Mouse (Mus musculus): ENCODE data around the gene Dennd2a. TPM values are rescaled to one million over a fixed set of nuclear protein-coding genes. Genes with fewer than 3 reads are reported as not detected.

Dennd2a gene
- polyA plus RNA-seq, 1 experiment from 2014 or later, result 61.4 TPM

DNA sequence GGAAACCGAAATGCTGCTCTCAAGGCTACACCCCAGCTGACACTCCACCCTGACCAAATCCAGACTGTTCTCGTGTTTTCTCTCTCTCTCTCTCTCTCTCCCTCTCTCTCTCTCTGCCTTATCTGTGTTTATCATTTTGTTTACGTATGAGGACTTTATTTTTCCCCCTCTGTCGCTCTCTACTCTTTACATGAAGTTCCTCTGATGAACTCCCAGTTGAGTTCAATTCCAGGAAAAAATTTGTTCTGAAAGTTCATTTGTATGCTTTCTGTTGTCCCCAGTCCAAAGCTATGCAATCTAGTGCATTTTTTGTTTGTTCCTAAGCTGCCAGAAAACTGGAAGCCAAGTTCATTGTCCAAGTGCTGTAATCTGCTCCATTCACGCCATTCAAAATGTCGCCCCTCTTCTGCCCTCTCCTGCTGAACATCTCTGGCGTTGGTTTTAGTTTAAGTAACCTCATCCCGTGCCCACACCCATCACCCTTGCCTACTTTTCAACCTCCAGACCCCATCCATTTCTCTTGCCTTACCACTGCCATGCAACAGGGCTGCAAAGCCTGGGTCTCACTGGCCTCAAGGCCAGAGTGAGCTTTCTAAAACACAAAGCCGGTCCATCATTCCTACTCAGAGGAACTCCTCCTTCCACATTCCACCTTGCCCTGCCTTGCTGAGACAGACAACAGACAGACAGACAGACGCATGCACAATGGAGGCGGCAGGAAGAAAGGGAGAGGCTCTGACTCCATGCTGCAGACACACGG, 2.6 kb downstream of the Dennd2a start:
- WGBS, result 52% methylated on average over 12 of the region's 12 CpGs
- ATAC-seq (ENCODE audit: low FRiP score, low read depth), result no peak
- peaks cover 11% of the 10 kb centered on the region for H3K36me3 ChIP-seq
- H3K4me3 ChIP-seq, result peak overlapping the region; percentile 89
- no peaks in the 10 kb centered on the region for H3K9me3 ChIP-seq
- H3K4me2 ChIP-seq (replicated peaks), result peak overlapping the region; percentile 55
- H3K9ac ChIP-seq (replicated peaks), result peak overlapping the region; percentile 92
- H3K27ac ChIP-seq (replicated peaks), result peak overlapping the region; percentile 36; the same call in 1 of the 2 replicates
- no peaks in the 10 kb centered on the region for H3K27me3 ChIP-seq
- H3K4me1 ChIP-seq, result peaks cover 54% of the 10 kb centered on the region

DNA sequence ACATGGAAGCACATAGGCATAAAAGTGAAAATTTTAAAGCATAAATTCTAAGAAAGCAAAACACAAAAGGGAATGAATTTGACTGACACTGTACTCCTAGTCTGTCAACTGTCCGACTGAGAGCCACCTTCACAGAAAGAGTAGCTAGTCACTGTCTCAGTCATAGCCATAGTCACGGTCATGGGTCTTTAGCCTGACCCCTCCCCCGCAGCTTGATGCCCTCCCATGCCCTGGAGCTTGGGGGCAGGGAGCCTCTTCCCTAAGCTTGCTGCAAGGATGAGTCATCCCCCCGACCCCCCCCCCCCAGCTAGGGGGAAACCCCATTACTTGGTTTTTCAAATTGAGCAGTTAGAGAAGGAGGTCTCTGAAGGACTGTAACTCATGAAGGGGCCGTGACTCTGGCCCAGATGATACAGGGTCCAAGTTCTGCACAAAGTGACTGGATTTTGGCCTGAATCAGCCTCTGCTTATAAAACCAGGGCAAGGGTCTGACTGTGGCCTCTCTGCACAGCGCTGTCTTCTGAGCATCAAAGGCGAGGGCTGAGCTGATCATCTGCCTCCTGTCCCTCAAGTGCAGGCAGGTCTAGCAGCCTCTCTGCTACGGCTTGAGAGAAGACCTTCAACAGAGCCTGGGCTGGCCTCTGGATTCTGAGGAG, 5.6 kb downstream of the Dennd2a start:
- no peaks in the 10 kb centered on the region for H3K27me3 ChIP-seq
- H3K9me3 ChIP-seq, result no peaks in the 10 kb centered on the region
- no peak overlapping the region for H3K4me3 ChIP-seq
- H3K9ac ChIP-seq (replicated peaks), result no peak overlapping the region
- peaks cover 37% of the 10 kb centered on the region for H3K4me1 ChIP-seq
- peaks cover 11% of the 10 kb centered on the region for H3K36me3 ChIP-seq
- ATAC-seq (ENCODE audit: low FRiP score, low read depth), result no peak
- H3K4me2 ChIP-seq (replicated peaks), result no peak overlapping the region
- 73% methylated on average over 8 of the region's 8 CpGs for WGBS
- 0 out of 2 replicates have a peak overlapping the region, but pooled peaks have one; percentile 8 for H3K27ac ChIP-seq (replicated peaks)

DNA sequence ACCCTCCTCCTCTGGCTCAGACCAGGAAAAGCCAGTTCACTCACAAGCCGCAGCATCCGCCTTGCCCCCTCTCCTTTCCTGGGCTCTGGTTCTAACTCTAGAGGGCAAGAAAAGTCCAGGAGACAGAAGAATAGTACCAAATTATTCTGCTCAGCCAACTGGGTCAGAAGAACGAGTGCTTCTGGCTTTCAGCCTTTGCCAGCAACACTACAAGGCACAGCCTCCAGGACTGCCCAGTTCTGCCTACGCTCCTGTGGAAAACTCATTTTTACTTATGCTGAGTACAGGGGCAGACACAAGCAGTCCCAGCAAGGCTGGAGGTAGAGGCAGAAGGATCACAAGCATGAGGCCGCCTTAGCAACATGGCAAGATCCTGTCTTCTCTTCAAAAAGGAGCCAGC, 9.6 kb downstream of the Dennd2a start:
- no peak overlapping the region for H3K27ac ChIP-seq (replicated peaks)

DNA sequence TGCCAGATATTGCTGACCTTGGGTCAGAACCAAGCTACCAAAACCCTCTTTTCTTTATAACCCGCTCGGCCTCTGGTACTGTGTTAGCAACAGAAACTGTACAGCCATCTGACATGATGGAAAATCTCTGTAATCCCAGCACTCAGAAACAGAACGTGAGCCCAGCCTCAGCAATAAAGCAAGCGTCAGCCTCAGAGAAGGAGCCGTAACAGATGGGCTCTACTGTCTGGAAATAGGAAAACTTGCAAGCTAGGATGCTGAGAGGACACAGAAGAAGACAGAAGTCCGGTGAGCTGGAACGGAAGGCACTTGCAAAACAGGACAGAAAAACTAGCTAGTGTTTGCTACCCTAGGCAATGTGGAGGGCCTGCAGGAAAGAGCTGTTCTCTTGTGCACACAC, 12.2 kb downstream of the Dennd2a start:
- H3K4me3 ChIP-seq, result no peak overlapping the region
- no peaks in the 10 kb centered on the region for H3K36me3 ChIP-seq
- H3K9ac ChIP-seq (replicated peaks), result no peak overlapping the region
- ATAC-seq (ENCODE audit: low FRiP score, low read depth), result no peak
- H3K9me3 ChIP-seq, result no peaks in the 10 kb centered on the region
- 0 out of 2 replicates have a peak overlapping the region, but pooled peaks have one; percentile 32 for H3K27ac ChIP-seq (replicated peaks)
- H3K4me2 ChIP-seq (replicated peaks), result no peak overlapping the region
- WGBS, result 88% methylated on average over 7 of the region's 7 CpGs
- peaks cover 52% of the 10 kb centered on the region for H3K4me1 ChIP-seq
- no peaks in the 10 kb centered on the region for H3K27me3 ChIP-seq

More for the DNA sequence above, 9.6 kb downstream of the Dennd2a start:
- H3K9ac ChIP-seq (replicated peaks), result no peak overlapping the region
- H3K36me3 ChIP-seq, result peaks cover 11% of the 10 kb centered on the region
- 83% methylated on average over 5 of the region's 5 CpGs for WGBS
- ATAC-seq (ENCODE audit: low FRiP score, low read depth), result no peak
- no peak overlapping the region for H3K4me2 ChIP-seq (replicated peaks)
- no peaks in the 10 kb centered on the region for H3K27me3 ChIP-seq
- no peak overlapping the region for H3K4me3 ChIP-seq
- no peaks in the 10 kb centered on the region for H3K9me3 ChIP-seq
- peaks cover 43% of the 10 kb centered on the region for H3K4me1 ChIP-seq

DNA sequence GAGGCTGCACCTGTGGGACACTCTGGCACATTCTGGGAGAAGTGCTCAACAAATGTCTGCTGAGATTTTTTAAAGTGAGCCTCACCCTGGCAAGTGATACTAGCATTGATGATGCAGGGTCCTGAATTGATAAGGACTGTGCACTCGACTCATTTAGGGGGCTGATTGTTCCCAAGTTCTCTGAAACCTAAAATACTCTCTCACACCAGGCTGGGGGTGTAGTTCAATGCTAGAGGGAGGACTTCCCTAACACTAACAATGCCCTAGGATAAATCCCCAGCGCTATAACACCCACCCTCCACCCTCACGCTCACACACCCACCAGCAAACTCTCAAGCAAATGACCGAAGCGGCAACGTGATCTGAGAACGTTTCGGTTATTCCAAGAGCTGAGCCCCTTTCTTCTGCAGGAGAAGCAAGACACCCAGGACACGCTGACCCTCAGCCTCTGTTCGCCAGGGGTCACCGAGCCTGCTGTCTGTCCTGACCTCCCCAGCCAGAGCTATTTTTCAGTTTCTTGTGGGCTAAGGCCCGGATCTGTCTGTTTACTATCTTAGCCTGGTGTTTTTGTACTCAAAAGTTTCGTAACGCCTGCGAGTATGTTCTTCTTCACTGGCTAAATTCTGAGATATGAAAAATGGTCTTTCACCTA, 13.8 kb downstream of the Dennd2a start:
- Histone ChIP-seq H3K27ac (replicated peaks) (peak overlapping the region; percentile 78), H3K9ac (replicated peaks) (no peak overlapping the region; the same call in 1 of the 2 replicates), H3K36me3 (no peaks in the 10 kb centered on the region), H3K9me3 (no peaks in the 10 kb centered on the region), H3K4me3 (no peak overlapping the region), H3K27me3 (no peaks in the 10 kb centered on the region), H3K4me2 (replicated peaks) (no peak overlapping the region), H3K4me1 (peaks cover 67% of the 10 kb centered on the region)
- 11% methylated on average over 15 of the region's 15 CpGs for WGBS
- no peak for ATAC-seq (ENCODE audit: low FRiP score, low read depth)

DNA sequence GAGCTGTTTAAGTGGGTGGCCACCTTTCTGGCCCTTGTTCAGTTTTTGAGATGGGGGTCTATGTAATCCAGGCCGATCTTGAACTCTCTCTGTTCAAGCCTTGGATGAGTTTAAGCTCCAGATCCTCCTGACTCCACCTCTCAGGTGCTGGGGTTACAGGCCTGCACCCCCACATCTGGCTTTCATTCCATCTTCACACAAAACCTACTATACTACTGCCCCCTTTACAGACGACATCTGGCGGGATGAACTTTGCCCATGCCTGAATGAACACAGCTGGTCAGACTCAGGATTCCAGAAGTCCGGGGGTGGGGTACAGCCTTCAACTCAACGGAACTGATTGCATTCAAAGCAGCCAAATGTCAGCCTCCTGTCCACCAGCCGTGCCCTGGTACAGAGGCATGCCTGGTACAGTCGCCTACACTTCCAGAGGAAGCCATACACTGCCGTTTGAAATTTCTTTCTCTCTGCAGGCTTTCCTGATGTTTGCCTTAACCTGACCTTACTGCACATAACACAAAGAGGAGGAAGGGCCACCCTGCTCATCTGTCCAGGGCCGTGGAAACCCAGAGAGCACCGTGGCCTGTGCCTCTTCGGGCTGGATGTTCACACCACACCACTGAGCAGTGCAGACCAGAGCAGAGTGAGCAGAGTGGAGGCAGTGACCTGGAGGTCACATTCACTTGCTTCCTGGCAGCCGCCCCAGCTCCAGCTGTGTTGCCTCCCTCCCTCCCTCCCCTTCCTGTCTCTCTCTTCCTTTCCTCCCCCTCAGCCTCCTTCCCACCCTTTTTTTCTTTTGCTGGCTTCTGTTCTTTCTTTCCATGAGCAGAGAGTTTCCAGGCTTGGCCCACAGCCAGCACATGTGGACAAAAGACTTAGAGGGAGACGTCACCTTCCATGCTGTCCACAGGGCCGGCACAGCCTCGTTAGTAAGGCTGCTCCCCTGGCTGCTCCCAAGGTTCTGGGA, 14.8 kb downstream of the Dennd2a start:
- Histone ChIP-seq H3K9me3 (no peaks in the 10 kb centered on the region), H3K36me3 (no peaks in the 10 kb centered on the region), H3K4me1 (peaks cover 76% of the 10 kb centered on the region), H3K27ac (replicated peaks) (peak overlapping the region; percentile 78), H3K27me3 (no peaks in the 10 kb centered on the region), H3K9ac (replicated peaks) (0 out of 2 replicates have a peak overlapping the region, but pooled peaks have one; percentile 16), H3K4me2 (replicated peaks) (peak overlapping the region; percentile 12; the same call in 1 of the 2 replicates), H3K4me3 (no peak overlapping the region)
- WGBS, result 14% methylated on average over 15 of the region's 15 CpGs
- peak; percentile 70 for ATAC-seq (ENCODE audit: low FRiP score, low read depth)

DNA sequence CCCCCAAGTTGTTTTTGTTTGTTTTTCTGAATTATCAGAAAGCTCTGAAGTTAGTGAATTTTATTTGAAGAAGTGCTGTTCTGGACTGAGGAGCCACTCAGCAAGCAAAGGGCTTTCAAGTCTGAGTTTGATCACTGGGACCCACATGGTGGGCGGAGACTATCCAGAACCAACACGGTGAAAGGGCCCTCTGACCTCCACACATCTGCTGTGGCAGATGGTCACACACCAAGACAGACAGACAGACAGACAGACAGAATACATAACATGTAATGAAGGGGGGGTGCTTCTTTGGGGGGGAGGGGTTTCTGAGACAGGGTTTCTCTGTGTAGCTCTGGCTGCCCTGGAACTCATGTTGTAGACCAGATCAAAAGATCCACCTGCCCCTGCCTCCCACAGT, 17.1 kb downstream of the Dennd2a start:
- WGBS, result 43% methylated on average over 2 of the region's 2 CpGs
- Histone ChIP-seq H3K4me2 (replicated peaks) (no peak overlapping the region), H3K27me3 (no peaks in the 10 kb centered on the region), H3K9me3 (no peaks in the 10 kb centered on the region), H3K36me3 (no peaks in the 10 kb centered on the region), H3K9ac (replicated peaks) (no peak overlapping the region), H3K4me1 (peaks cover 65% of the 10 kb centered on the region), H3K27ac (replicated peaks) (0 out of 2 replicates have a peak overlapping the region, but pooled peaks have one; percentile 66), H3K4me3 (no peak overlapping the region)
- ATAC-seq (ENCODE audit: low FRiP score, low read depth), result no peak

DNA sequence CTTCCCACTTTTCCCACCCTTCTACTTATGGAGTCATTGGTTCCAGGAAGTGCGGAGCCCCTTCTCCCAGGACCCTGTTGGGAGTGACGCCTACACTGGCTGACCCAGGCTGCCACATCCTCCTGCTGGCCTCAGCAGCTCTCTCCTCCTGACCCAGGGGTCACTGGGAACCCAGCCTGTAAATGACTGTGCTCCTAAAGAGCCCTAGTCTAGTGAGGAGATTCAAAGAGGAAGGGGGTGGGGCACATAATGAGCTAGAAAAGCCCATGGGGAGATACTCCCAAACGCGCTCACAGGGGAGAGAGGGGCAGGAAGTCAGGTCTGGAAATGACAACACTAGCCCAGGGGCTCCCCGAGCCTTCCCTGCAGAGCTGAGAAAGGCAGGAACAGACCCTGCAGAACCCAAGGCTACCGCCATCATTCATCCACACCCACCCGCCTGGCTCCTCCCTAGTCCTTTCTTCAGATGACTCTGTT, 17.9 kb downstream of the Dennd2a start:
- Histone ChIP-seq H3K27me3 (no peaks in the 10 kb centered on the region), H3K9me3 (no peaks in the 10 kb centered on the region), H3K9ac (replicated peaks) (no peak overlapping the region), H3K4me1 (peaks cover 57% of the 10 kb centered on the region), H3K4me2 (replicated peaks) (peak overlapping the region; percentile 17), H3K36me3 (no peaks in the 10 kb centered on the region), H3K4me3 (no peak overlapping the region), H3K27ac (replicated peaks) (peak overlapping the region; percentile 66)
- 16% methylated on average over 7 of the region's 7 CpGs for WGBS
- no peak for ATAC-seq (ENCODE audit: low FRiP score, low read depth)

DNA sequence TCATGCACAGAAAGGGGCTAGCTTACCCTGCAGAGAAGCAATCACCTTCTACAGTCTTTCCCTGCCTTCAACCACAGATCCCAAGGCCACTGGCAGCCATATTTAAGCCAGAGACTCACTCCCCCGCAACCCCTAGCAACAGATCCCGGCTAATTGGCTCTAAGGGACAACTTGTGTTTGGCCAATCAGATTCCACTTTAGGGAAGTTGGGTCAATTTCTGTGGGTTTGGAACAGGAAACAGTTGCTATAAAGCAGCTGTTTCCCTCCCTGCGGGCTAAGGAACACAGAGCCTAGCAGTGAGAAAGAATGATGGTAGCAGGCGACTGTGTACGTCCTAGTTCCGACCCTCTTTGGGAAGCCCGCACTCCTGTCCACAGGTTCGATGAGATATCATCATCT, 19.4 kb downstream of the Dennd2a start:
- no peak for ATAC-seq (ENCODE audit: low FRiP score, low read depth)
- H3K4me2 ChIP-seq (replicated peaks), result no peak overlapping the region
- no peaks in the 10 kb centered on the region for H3K27me3 ChIP-seq
- H3K36me3 ChIP-seq, result 0 out of 2 replicates have a peak, but pooled peaks cover 6% of the 10 kb centered on the region
- 82% methylated on average over 8 of the region's 8 CpGs for WGBS
- H3K9ac ChIP-seq (replicated peaks), result no peak overlapping the region
- no peaks in the 10 kb centered on the region for H3K9me3 ChIP-seq
- H3K4me3 ChIP-seq, result no peak overlapping the region
- peaks cover 42% of the 10 kb centered on the region for H3K4me1 ChIP-seq
- no peak overlapping the region for H3K27ac ChIP-seq (replicated peaks)

DNA sequence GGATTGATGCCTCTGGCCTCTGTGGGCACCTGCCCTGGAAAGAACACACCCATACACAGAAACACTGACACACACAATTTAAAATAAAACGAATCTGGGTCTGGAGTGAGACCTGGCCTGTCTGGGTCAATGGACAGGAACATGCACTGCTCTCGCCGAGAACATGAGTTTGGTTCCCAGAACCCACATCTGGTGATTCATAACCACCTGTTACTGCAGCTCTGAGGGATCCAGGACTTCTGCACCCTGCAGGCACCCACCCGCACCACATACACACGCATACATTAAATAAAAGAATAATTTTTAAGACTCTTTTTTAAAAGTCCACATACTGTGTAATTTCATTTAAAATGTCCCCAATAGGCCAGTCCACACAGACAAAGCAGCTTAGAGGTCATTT, 20.4 kb downstream of the Dennd2a start:
- H3K4me3 ChIP-seq, result no peak overlapping the region
- no peak overlapping the region for H3K4me2 ChIP-seq (replicated peaks)
- H3K9ac ChIP-seq (replicated peaks), result no peak overlapping the region
- no peak overlapping the region for H3K27ac ChIP-seq (replicated peaks)
- no peak for ATAC-seq (ENCODE audit: low FRiP score, low read depth)
- 93% methylated on average over 5 of the region's 5 CpGs for WGBS
- H3K27me3 ChIP-seq, result no peaks in the 10 kb centered on the region
- H3K36me3 ChIP-seq, result 0 out of 2 replicates have a peak, but pooled peaks cover 12% of the 10 kb centered on the region
- H3K4me1 ChIP-seq, result peaks cover 32% of the 10 kb centered on the region
- H3K9me3 ChIP-seq, result no peaks in the 10 kb centered on the region

DNA sequence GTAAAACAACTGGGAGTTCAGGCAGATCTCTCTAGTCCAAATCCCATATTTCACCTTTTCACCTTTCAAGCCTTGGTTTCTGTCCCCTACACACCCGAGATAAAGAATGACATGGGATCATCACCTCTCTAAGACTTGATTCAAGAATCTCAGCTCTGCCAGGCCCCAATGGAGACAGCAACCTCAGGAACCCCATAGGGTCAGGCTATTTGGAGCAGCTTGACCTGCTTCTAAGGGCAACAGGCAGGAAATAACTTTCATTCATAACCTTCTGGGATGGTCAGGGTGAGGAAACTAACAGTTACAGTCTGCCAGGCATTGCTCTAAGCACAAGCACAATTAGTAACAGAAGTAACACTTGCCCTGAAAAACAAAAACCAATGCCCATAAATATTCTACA, 21.0 kb downstream of the Dennd2a start:
- no peak overlapping the region for H3K9ac ChIP-seq (replicated peaks)
- H3K27me3 ChIP-seq, result no peaks in the 10 kb centered on the region
- no peak overlapping the region for H3K27ac ChIP-seq (replicated peaks)
- no peak overlapping the region for H3K4me3 ChIP-seq
- WGBS, result 61% methylated on average over 1 of the region's 1 CpGs
- no peak overlapping the region for H3K4me2 ChIP-seq (replicated peaks)
- H3K4me1 ChIP-seq, result peaks cover 29% of the 10 kb centered on the region
- H3K9me3 ChIP-seq, result no peaks in the 10 kb centered on the region
- no peak for ATAC-seq (ENCODE audit: low FRiP score, low read depth)
- H3K36me3 ChIP-seq, result 0 out of 2 replicates have a peak, but pooled peaks cover 12% of the 10 kb centered on the region

Data from midbrain, embryonic 12.5 days (tissue).